Mouse (Mus musculus): ENCODE measurements at regions not wholly inside any gene's neighbourhood (a gene's known extent, or its start where the extent isn't known, plus 50 kb on each side); places are given as distances from the start of the nearest gene placed in this dataset.

DNA sequence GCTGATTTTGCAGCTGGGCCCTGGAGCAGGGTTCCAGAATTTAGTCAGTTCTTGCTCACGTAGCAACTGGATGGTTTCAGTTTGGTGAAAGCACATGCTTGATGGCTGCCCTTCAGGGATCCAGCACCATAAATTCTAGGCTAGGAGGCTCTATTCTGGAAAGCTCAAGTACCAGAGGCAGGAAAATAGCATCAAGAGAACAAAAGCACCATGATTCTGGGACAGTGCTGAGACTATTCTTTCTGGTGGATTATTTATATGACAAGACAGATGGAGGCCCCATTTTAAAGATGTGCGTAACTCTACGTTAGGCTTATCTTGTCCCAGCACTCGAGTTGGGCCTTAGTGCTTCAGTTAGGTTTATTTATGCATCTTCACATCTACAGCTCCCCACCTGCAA lies 463.0 kb upstream of the Pdzrn3 start:
- WGBS (ENCODE audit: insufficient replicate concordance) = 59% methylated on average over 4 of the region's 4 CpGs
- no peak overlapping the region for H3K4me3 ChIP-seq (ENCODE audit: insufficient read depth in 1 of 2, low read depth in 2 of 2, low read length in 2 of 2)
- DNase-seq (ENCODE audit: low read depth in 3 of 3, low spot score in 3 of 3) (no peak), ATAC-seq (ENCODE audit: insufficient read depth) (no peak)
- no peaks in the 10 kb centered on the region for H3K27me3 ChIP-seq (ENCODE audit: control insufficient read depth, insufficient read depth, low read length)
- TF ChIP-seq EP300 (IDR thresholded peaks at IDR 0.05; ENCODE audit: low read depth) = no peak
- no peaks in the 10 kb centered on the region for H3K36me3 ChIP-seq (replicated peaks; ENCODE audit: control insufficient read depth, insufficient read depth, low read depth)
- H3K9ac ChIP-seq (replicated peaks) = no peak overlapping the region
- no peak overlapping the region for H3K4me2 ChIP-seq (ENCODE audit: low read depth)
- no peaks in the 10 kb centered on the region for H3K4me1 ChIP-seq (replicated peaks; ENCODE audit: control insufficient read depth in 2 of 2, insufficient read depth in 2 of 2, low read length in 1 of 2)
- H3K9me3 ChIP-seq (ENCODE audit: control insufficient read depth, low read length) = no peaks in the 10 kb centered on the region
- H3K27ac ChIP-seq = no peak overlapping the region

GRCm38 (mm10) chr6:101837563-101837962 lies 459.9 kb upstream of the Pdzrn3 start:
- H3K36me3 ChIP-seq (replicated peaks; ENCODE audit: control insufficient read depth, insufficient read depth, low read depth) = no peaks in the 10 kb centered on the region
- no peak overlapping the region for H3K4me3 ChIP-seq (ENCODE audit: insufficient read depth in 1 of 2, low read depth in 2 of 2, low read length in 2 of 2)
- H3K4me2 ChIP-seq (ENCODE audit: low read depth) = no peak overlapping the region
- H3K9me3 ChIP-seq (ENCODE audit: control insufficient read depth, low read length) = no peaks in the 10 kb centered on the region
- DNase-seq (ENCODE audit: low read depth in 3 of 3, low spot score in 3 of 3) = no peak
- H3K27ac ChIP-seq = no peak overlapping the region
- no peak overlapping the region for H3K9ac ChIP-seq (replicated peaks)
- 78% methylated on average over 6 of the region's 6 CpGs for WGBS (ENCODE audit: insufficient replicate concordance)
- TF ChIP-seq EP300 (IDR thresholded peaks at IDR 0.05; ENCODE audit: low read depth) = no peak
- TF ChIP-seq CTCF (IDR thresholded peaks at IDR 0.05; ENCODE audit: low read depth) = no peak
- H3K4me1 ChIP-seq (replicated peaks; ENCODE audit: control insufficient read depth in 2 of 2, insufficient read depth in 2 of 2, low read length in 1 of 2) = no peaks in the 10 kb centered on the region
- no peaks in the 10 kb centered on the region for H3K27me3 ChIP-seq (ENCODE audit: control insufficient read depth, insufficient read depth, low read length)
- no peak for ATAC-seq (ENCODE audit: insufficient read depth)

GRCm38 (mm10) chr6:101793986-101794385 lies 416.3 kb upstream of the Pdzrn3 start:
- TF ChIP-seq CTCF (IDR thresholded peaks at IDR 0.05; ENCODE audit: low read depth) (no peak), EP300 (IDR thresholded peaks at IDR 0.05; ENCODE audit: low read depth) (no peak)
- no peak overlapping the region for H3K9ac ChIP-seq (replicated peaks)
- ATAC-seq (ENCODE audit: insufficient read depth) = no peak
- no peak overlapping the region for H3K4me3 ChIP-seq (ENCODE audit: insufficient read depth in 1 of 2, low read depth in 2 of 2, low read length in 2 of 2)
- H3K27me3 ChIP-seq (ENCODE audit: control insufficient read depth, insufficient read depth, low read length) = no peaks in the 10 kb centered on the region
- H3K9me3 ChIP-seq (ENCODE audit: control insufficient read depth, low read length) = no peaks in the 10 kb centered on the region
- no peak for DNase-seq (ENCODE audit: low read depth in 3 of 3, low spot score in 3 of 3)
- H3K4me1 ChIP-seq (replicated peaks; ENCODE audit: control insufficient read depth in 2 of 2, insufficient read depth in 2 of 2, low read length in 1 of 2) = no peaks in the 10 kb centered on the region
- no peaks in the 10 kb centered on the region for H3K36me3 ChIP-seq (replicated peaks; ENCODE audit: control insufficient read depth, insufficient read depth, low read depth)
- H3K4me2 ChIP-seq (ENCODE audit: low read depth) = no peak overlapping the region
- 48% methylated on average over 2 of the region's 2 CpGs for WGBS (ENCODE audit: insufficient replicate concordance)
- H3K27ac ChIP-seq = no peak overlapping the region

DNA sequence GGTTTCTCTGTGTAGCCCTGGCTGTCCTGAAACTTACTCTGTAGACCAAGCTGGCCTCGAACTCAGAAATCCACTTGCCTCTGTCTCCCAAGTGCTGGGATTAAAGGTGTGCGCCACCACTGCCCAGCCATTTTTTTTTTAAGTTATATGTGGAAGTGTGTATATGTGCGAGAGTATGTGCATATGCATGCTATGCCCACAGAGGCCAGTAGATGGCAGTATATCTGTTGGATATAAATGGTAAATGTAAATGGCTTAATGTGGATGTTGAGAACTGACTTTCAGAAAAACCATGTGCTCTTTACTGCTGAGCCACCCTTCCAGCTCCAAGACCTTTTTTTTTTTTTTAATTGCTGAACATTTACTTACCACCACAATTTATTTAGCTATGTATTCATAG lies 400.2 kb upstream of the Pdzrn3 start:
- H3K4me1 ChIP-seq (replicated peaks; ENCODE audit: control insufficient read depth in 2 of 2, insufficient read depth in 2 of 2, low read length in 1 of 2) = no peaks in the 10 kb centered on the region
- H3K27me3 ChIP-seq (ENCODE audit: control insufficient read depth, insufficient read depth, low read length) = no peaks in the 10 kb centered on the region
- H3K4me3 ChIP-seq (ENCODE audit: insufficient read depth in 1 of 2, low read depth in 2 of 2, low read length in 2 of 2) = no peak overlapping the region
- DNase-seq (ENCODE audit: low read depth in 3 of 3, low spot score in 3 of 3) (no peak), ATAC-seq (ENCODE audit: insufficient read depth) (no peak)
- no peak overlapping the region for H3K9ac ChIP-seq (replicated peaks)
- H3K4me2 ChIP-seq (ENCODE audit: low read depth) = no peak overlapping the region
- WGBS (ENCODE audit: insufficient replicate concordance) = 54% methylated on average over 3 of the region's 3 CpGs
- no peak overlapping the region for H3K27ac ChIP-seq
- H3K9me3 ChIP-seq (ENCODE audit: control insufficient read depth, low read length) = no peaks in the 10 kb centered on the region
- TF ChIP-seq CTCF (IDR thresholded peaks at IDR 0.05; ENCODE audit: low read depth) (peak; percentile 27; the same call in 1 of the 2 replicates), EP300 (IDR thresholded peaks at IDR 0.05; ENCODE audit: low read depth) (no peak)
- no peaks in the 10 kb centered on the region for H3K36me3 ChIP-seq (replicated peaks; ENCODE audit: control insufficient read depth, insufficient read depth, low read depth)

DNA sequence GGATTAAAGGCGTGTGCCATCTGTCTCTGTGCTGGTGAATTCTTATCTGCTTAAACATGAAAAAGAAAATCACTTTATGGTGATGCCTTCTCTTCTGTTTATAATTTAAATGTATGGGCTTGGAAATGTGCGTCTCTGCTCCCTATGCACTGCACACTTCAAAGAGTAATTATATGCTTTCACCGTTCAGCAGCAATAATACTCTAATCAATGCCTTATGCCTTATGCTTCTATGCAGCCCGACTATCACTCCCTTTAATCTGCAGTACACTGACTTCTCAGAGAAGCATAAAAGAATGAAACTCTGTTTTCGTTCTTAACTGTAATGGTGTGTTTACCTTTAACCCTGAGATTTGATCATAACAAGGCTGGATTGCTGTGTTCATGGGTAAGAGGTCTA lies 395.5 kb upstream of the Pdzrn3 start:
- Histone ChIP-seq H3K4me2 (ENCODE audit: low read depth) (no peak overlapping the region), H3K36me3 (replicated peaks; ENCODE audit: control insufficient read depth, insufficient read depth, low read depth) (no peaks in the 10 kb centered on the region)

GRCm38 (mm10) chr6:101735107-101735506 lies 357.4 kb upstream of the Pdzrn3 start:
- 43% methylated on average over 3 of the region's 3 CpGs for WGBS (ENCODE audit: insufficient replicate concordance)
- no peak for ATAC-seq (ENCODE audit: insufficient read depth)
- TF ChIP-seq EP300 (IDR thresholded peaks at IDR 0.05; ENCODE audit: low read depth) (no peak), CTCF (IDR thresholded peaks at IDR 0.05; ENCODE audit: low read depth) (no peak)
- Histone ChIP-seq H3K9me3 (ENCODE audit: control insufficient read depth, low read length) (no peaks in the 10 kb centered on the region), H3K4me3 (ENCODE audit: insufficient read depth in 1 of 2, low read depth in 2 of 2, low read length in 2 of 2) (no peak overlapping the region), H3K4me2 (ENCODE audit: low read depth) (no peak overlapping the region), H3K9ac (replicated peaks) (no peak overlapping the region), H3K36me3 (replicated peaks; ENCODE audit: control insufficient read depth, insufficient read depth, low read depth) (no peaks in the 10 kb centered on the region), H3K4me1 (replicated peaks; ENCODE audit: control insufficient read depth in 2 of 2, insufficient read depth in 2 of 2, low read length in 1 of 2) (no peaks in the 10 kb centered on the region), H3K27ac (no peak overlapping the region), H3K27me3 (ENCODE audit: control insufficient read depth, insufficient read depth, low read length) (no peaks in the 10 kb centered on the region)
- DNase-seq (ENCODE audit: low read depth in 3 of 3, low spot score in 3 of 3) = no peak

More for the DNA sequence above, 395.5 kb upstream of the Pdzrn3 start:
- Histone ChIP-seq H3K9me3 (ENCODE audit: control insufficient read depth, low read length) (no peaks in the 10 kb centered on the region), H3K27me3 (ENCODE audit: control insufficient read depth, insufficient read depth, low read length) (no peaks in the 10 kb centered on the region), H3K27ac (no peak overlapping the region), H3K4me1 (replicated peaks; ENCODE audit: control insufficient read depth in 2 of 2, insufficient read depth in 2 of 2, low read length in 1 of 2) (no peaks in the 10 kb centered on the region), H3K4me3 (ENCODE audit: insufficient read depth in 1 of 2, low read depth in 2 of 2, low read length in 2 of 2) (no peak overlapping the region), H3K9ac (replicated peaks) (no peak overlapping the region)
- no peak for TF ChIP-seq EP300 (IDR thresholded peaks at IDR 0.05; ENCODE audit: low read depth)
- ATAC-seq (ENCODE audit: insufficient read depth) = no peak
- DNase-seq (ENCODE audit: low read depth in 3 of 3, low spot score in 3 of 3) = no peak
- WGBS (ENCODE audit: insufficient replicate concordance) = 57% methylated on average over 5 of the region's 5 CpGs
